Mouse (Mus musculus): ENCODE results near the gene Jarid2. TPM values are rescaled to one million over a fixed set of nuclear protein-coding genes. Genes with fewer than 3 reads are reported as not detected.

Gene Jarid2
- polyA plus RNA-seq, 1 experiment: 3.1 TPM

GRCm38 (mm10) chr13:44799166-44799565, 69.9 kb downstream of the Jarid2 start:
- Histone ChIP-seq H3K4me3 (ENCODE audit: insufficient read depth, poor library complexity, severe bottlenecking) (no peak overlapping the region), H3K27me3 (ENCODE audit: control insufficient read depth, insufficient read depth, insufficient read length) (no peaks in the 10 kb centered on the region), H3K79me2 (ENCODE audit: control insufficient read depth, insufficient read depth) (peaks cover 59% of the 10 kb centered on the region), H3K79me3 (ENCODE audit: low read depth) (peaks cover 18% of the 10 kb centered on the region), H3ac (ENCODE audit: control insufficient read depth, insufficient read length, low read depth) (no peak overlapping the region), H3K36me3 (ENCODE audit: control insufficient read depth, insufficient read depth) (no peaks in the 10 kb centered on the region)
- TF ChIP-seq USF1 (IDR thresholded peaks at IDR 0.05; ENCODE audit: low read depth) (no peak), MYOD1 (IDR thresholded peaks at IDR 0.05; ENCODE audit: control insufficient read depth, insufficient read length, low read depth) (no peak), CTCF (IDR thresholded peaks at IDR 0.05; ENCODE audit: control insufficient read depth, insufficient read depth, insufficient read length) (no peak), CEBPB (IDR thresholded peaks at IDR 0.05; ENCODE audit: low read depth) (no peak)

GRCm38 (mm10) chr13:44800059-44800458, 70.8 kb downstream of the Jarid2 start:
- H3K79me2 ChIP-seq (ENCODE audit: control insufficient read depth, insufficient read depth): peaks cover 58% of the 10 kb centered on the region
- TF ChIP-seq MAX (IDR thresholded peaks at IDR 0.05) (no peak), FOSL1 (IDR thresholded peaks at IDR 0.05; ENCODE audit: insufficient read depth, low read length, poor library complexity, severe bottlenecking) (no peak), CEBPB (IDR thresholded peaks at IDR 0.05; ENCODE audit: low read depth) (no peak), MYOD1 (IDR thresholded peaks at IDR 0.05; ENCODE audit: control insufficient read depth, insufficient read length, low read depth) (no peak), CTCF (IDR thresholded peaks at IDR 0.05; ENCODE audit: control insufficient read depth, insufficient read depth, insufficient read length) (no peak), USF1 (IDR thresholded peaks at IDR 0.05; ENCODE audit: low read depth) (no peak), MYOG (IDR thresholded peaks at IDR 0.05; ENCODE audit: control insufficient read depth, extremely low read depth, insufficient read length) (no peak)
- H3K4me3 ChIP-seq (ENCODE audit: insufficient read depth, poor library complexity, severe bottlenecking): no peak overlapping the region
- no peaks in the 10 kb centered on the region for H3K27me3 ChIP-seq (ENCODE audit: control insufficient read depth, insufficient read depth, insufficient read length)
- peaks cover 16% of the 10 kb centered on the region for H3K79me3 ChIP-seq (ENCODE audit: low read depth)
- H3ac ChIP-seq (ENCODE audit: control insufficient read depth, insufficient read length, low read depth): no peak overlapping the region
- no peaks in the 10 kb centered on the region for H3K36me3 ChIP-seq (ENCODE audit: control insufficient read depth, insufficient read depth)

- Histone ChIP-seq H3ac (ENCODE audit: control insufficient read depth, insufficient read length, low read depth) (no peak overlapping the region), H3K79me3 (ENCODE audit: low read depth) (peaks cover 16% of the 10 kb centered on the region), H3K79me2 (ENCODE audit: control insufficient read depth, insufficient read depth) (peaks cover 66% of the 10 kb centered on the region), H3K4me3 (ENCODE audit: insufficient read depth, poor library complexity, severe bottlenecking) (no peak overlapping the region), H3K36me3 (ENCODE audit: control insufficient read depth, insufficient read depth) (no peaks in the 10 kb centered on the region), H3K27me3 (ENCODE audit: control insufficient read depth, insufficient read depth, insufficient read length) (no peaks in the 10 kb centered on the region)
- no peak for TF ChIP-seq CEBPB (IDR thresholded peaks at IDR 0.05; ENCODE audit: low read depth)
- no peak for TF ChIP-seq USF1 (IDR thresholded peaks at IDR 0.05; ENCODE audit: low read depth)
- peak; percentile 18 for TF ChIP-seq CTCF (IDR thresholded peaks at IDR 0.05; ENCODE audit: control insufficient read depth, insufficient read depth, insufficient read length)
Measured at GRCm38 (mm10) chr13:44804876-44805275, 75.6 kb downstream of the Jarid2 start.

- H3ac ChIP-seq (ENCODE audit: control insufficient read depth, insufficient read length, low read depth): no peak overlapping the region
- no peak overlapping the region for H3K4me3 ChIP-seq (ENCODE audit: insufficient read depth, poor library complexity, severe bottlenecking)
- no peak for TF ChIP-seq MAX (IDR thresholded peaks at IDR 0.05)
- no peak for TF ChIP-seq MYOG (IDR thresholded peaks at IDR 0.05; ENCODE audit: control insufficient read depth, extremely low read depth, insufficient read length)
- no peak for TF ChIP-seq CEBPB (IDR thresholded peaks at IDR 0.05; ENCODE audit: low read depth)
- no peak for TF ChIP-seq USF1 (IDR thresholded peaks at IDR 0.05; ENCODE audit: low read depth)
- no peak for TF ChIP-seq MYOD1 (IDR thresholded peaks at IDR 0.05; ENCODE audit: control insufficient read depth, insufficient read length, low read depth)
- no peak for TF ChIP-seq CTCF (IDR thresholded peaks at IDR 0.05; ENCODE audit: control insufficient read depth, insufficient read depth, insufficient read length)
- no peak for TF ChIP-seq FOSL1 (IDR thresholded peaks at IDR 0.05; ENCODE audit: insufficient read depth, low read length, poor library complexity, severe bottlenecking)
- H3K79me3 ChIP-seq (ENCODE audit: low read depth): peaks cover 10% of the 10 kb centered on the region
- H3K27me3 ChIP-seq (ENCODE audit: control insufficient read depth, insufficient read depth, insufficient read length): no peaks in the 10 kb centered on the region
- peaks cover 66% of the 10 kb centered on the region for H3K79me2 ChIP-seq (ENCODE audit: control insufficient read depth, insufficient read depth)
- H3K36me3 ChIP-seq (ENCODE audit: control insufficient read depth, insufficient read depth): no peaks in the 10 kb centered on the region
Measured at GRCm38 (mm10) chr13:44808307-44808706, 79.0 kb downstream of the Jarid2 start.

GRCm38 (mm10) chr13:44811021-44811420, 81.7 kb downstream of the Jarid2 start:
- Histone ChIP-seq H3K36me3 (ENCODE audit: control insufficient read depth, insufficient read depth) (no peaks in the 10 kb centered on the region), H3K27me3 (ENCODE audit: control insufficient read depth, insufficient read depth, insufficient read length) (no peaks in the 10 kb centered on the region), H3K79me2 (ENCODE audit: control insufficient read depth, insufficient read depth) (peaks cover 54% of the 10 kb centered on the region), H3ac (ENCODE audit: control insufficient read depth, insufficient read length, low read depth) (no peak overlapping the region), H3K79me3 (ENCODE audit: low read depth) (peaks cover 8% of the 10 kb centered on the region), H3K4me3 (ENCODE audit: insufficient read depth, poor library complexity, severe bottlenecking) (no peak overlapping the region)
- no peak for TF ChIP-seq MAX (IDR thresholded peaks at IDR 0.05)
- no peak for TF ChIP-seq USF1 (IDR thresholded peaks at IDR 0.05; ENCODE audit: low read depth)
- TF ChIP-seq CEBPB (IDR thresholded peaks at IDR 0.05; ENCODE audit: low read depth): no peak
- TF ChIP-seq FOSL1 (IDR thresholded peaks at IDR 0.05; ENCODE audit: insufficient read depth, low read length, poor library complexity, severe bottlenecking): no peak

- Histone ChIP-seq H3K79me2 (ENCODE audit: control insufficient read depth, insufficient read depth) (peaks cover 49% of the 10 kb centered on the region), H3ac (ENCODE audit: control insufficient read depth, insufficient read length, low read depth) (no peak overlapping the region), H3K36me3 (ENCODE audit: control insufficient read depth, insufficient read depth) (no peaks in the 10 kb centered on the region), H3K79me3 (ENCODE audit: low read depth) (peaks cover 5% of the 10 kb centered on the region), H3K4me3 (ENCODE audit: insufficient read depth, poor library complexity, severe bottlenecking) (no peak overlapping the region), H3K27me3 (ENCODE audit: control insufficient read depth, insufficient read depth, insufficient read length) (no peaks in the 10 kb centered on the region)
- TF ChIP-seq MYOD1 (IDR thresholded peaks at IDR 0.05; ENCODE audit: control insufficient read depth, insufficient read length, low read depth): no peak
- no peak for TF ChIP-seq CTCF (IDR thresholded peaks at IDR 0.05; ENCODE audit: control insufficient read depth, insufficient read depth, insufficient read length)
- no peak for TF ChIP-seq MYOG (IDR thresholded peaks at IDR 0.05; ENCODE audit: control insufficient read depth, extremely low read depth, insufficient read length)
- no peak for TF ChIP-seq FOSL1 (IDR thresholded peaks at IDR 0.05; ENCODE audit: insufficient read depth, low read length, poor library complexity, severe bottlenecking)
- TF ChIP-seq MAX (IDR thresholded peaks at IDR 0.05): no peak
- no peak for TF ChIP-seq CEBPB (IDR thresholded peaks at IDR 0.05; ENCODE audit: low read depth)
- TF ChIP-seq USF1 (IDR thresholded peaks at IDR 0.05; ENCODE audit: low read depth): no peak
Measured at GRCm38 (mm10) chr13:44811601-44812000, 82.3 kb downstream of the Jarid2 start.
